Mouse (Mus musculus) small intestine, adult 2 months (tissue): ENCODE results near the gene Ankrd11. TPM values are rescaled to one million over a fixed set of nuclear protein-coding genes. Genes with fewer than 3 reads are reported as not detected.

Experiments used
- H3K27ac ChIP-seq: fragments of 200-500 bp; 2 replicates; pipeline ENCODE4 v1.5.1; 2012; ENCODE audit warnings: low read depth, low read length, control low read depth, inconsistent platforms; ENCODE audit not compliant: insufficient read depth
- H3K27me3 ChIP-seq: fragments of 200-500 bp; 2 replicates; pipeline ENCODE4 v1.6.1; 2012; ENCODE audit warnings: mild to moderate bottlenecking, moderate library complexity, low read length, inconsistent platforms; ENCODE audit not compliant: control insufficient read depth, insufficient read depth
- H3K36me3 ChIP-seq: fragments of 200-500 bp; 2 replicates; pipeline ENCODE4 v1.6.1; 2012; ENCODE audit warnings: mild to moderate bottlenecking, low read length, control low read depth, inconsistent platforms; ENCODE audit not compliant: control insufficient read depth, insufficient read depth
- H3K4me1 ChIP-seq: fragments of 200-500 bp; 2 replicates; pipeline ENCODE4 v1.6.1; 2012; ENCODE audit warnings: low read length, inconsistent platforms, mixed read lengths; ENCODE audit not compliant: control insufficient read depth, insufficient read depth, insufficient read length
- H3K4me3 ChIP-seq: fragments of 200-500 bp; 2 replicates; pipeline ENCODE4 v1.5.1; 2012; ENCODE audit warnings: low read depth, mild to moderate bottlenecking, control low read depth, inconsistent platforms, low read length, moderate library complexity
- CTCF ChIP-seq: fragments of 200-500 bp; IDR thresholded peaks from 2 replicates; pipeline ENCODE4 v1.5.1; 2012; ENCODE audit warnings: low read depth, mild to moderate bottlenecking, control low read depth, inconsistent platforms, low read length, moderate library complexity, mixed read lengths; ENCODE audit not compliant: insufficient replicate concordance, insufficient read length; ENCODE audit errors: extremely low read depth
- POLR2A ChIP-seq: fragments of 200-500 bp; IDR thresholded peaks from 2 replicates; pipeline ENCODE4 v1.6.1; 2012; ENCODE audit warnings: low read depth, mild to moderate bottlenecking, control low read depth, inconsistent platforms, low read length, moderate library complexity
- WGBS: fragments of 180-500 bp; shearing (Covaris S2); methylation state at CpG from one replicate; pipeline ENCODE4 v1.1.7; 2018; 5-methylcytosine and 5-hydroxymethylcytosine counted together
- polyA plus RNA-seq: library from polyadenylated mRNA; depleted of rRNA; stranded (reverse); fragments of >200 nt; gene quantifications from 2 replicates; pipeline ENCODE4 v1.2.3, GENCODE M21; 2012

The Ankrd11 gene
- polyA plus RNA-seq, 1 experiment = 79.9 TPM

DNA sequence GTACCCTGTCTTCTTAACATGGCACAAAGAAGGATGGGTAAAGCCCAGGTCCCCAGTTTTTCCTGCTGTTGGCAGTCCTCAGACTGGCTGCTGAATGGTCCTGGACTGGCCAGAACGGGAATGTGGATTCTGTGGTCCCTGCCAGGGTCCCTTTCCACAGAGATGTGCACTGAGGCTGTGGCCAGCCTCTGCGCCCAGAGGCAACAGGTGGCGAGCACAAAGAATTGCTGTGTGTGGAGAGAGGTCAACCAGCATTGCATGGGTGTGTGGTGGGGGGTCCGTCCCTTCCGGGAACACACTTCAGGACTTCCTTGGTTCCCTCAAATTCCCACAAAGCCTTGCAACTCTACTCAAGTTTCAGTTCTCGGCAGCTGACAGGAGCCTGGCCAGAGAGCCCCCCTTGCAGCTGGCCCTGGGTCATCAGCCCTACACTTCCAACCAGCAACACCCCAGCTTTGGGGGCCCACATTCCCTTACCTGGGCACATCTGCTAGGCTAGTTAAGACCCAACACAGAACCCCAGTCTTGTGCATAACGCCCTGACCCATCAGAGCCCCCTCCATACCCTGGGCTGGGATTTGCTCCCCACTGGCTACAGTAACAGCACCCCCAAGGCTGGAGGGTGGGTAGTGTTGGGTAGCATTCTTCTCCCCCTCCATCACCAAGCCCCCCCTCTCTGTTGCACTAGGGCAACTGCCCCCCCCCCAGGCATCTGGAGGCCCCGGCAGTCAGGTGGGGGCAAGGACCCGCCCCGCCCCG, 192.7 kb downstream of the Ankrd11 start:
- Histone ChIP-seq H3K4me1 (no peaks in the 10 kb centered on the region), H3K36me3 (no peaks in the 10 kb centered on the region), H3K27me3 (peaks cover 6% of the 10 kb centered on the region), H3K27ac (no peak overlapping the region), H3K4me3 (no peak overlapping the region)
- WGBS = 68% methylated on average over 11 of the region's 11 CpGs
- TF ChIP-seq CTCF (no peak), POLR2A (no peak)

GRCm38 (mm10) chr8:122847829-122848561, 194.1 kb downstream of the Ankrd11 start, which contains the start of gene Cdh15:
TSS of gene Cdh15 (plus strand) at chr8:122847966.
- H3K27ac ChIP-seq = no peak within 1 kb of the TSS
- WGBS = 14% methylated on average over 18 of the region's 18 CpGs
- no peaks in the 10 kb centered on the region for H3K36me3 ChIP-seq
- H3K4me3 ChIP-seq = no peak within 1 kb of the TSS
- no peaks in the 10 kb centered on the region for H3K4me1 ChIP-seq
- peaks cover 6% of the 10 kb centered on the region; the same call in 1 of the 2 replicates for H3K27me3 ChIP-seq
- TF ChIP-seq CTCF (no peak), POLR2A (no peak)

- WGBS = 56% methylated on average over 4 of the region's 4 CpGs
- Histone ChIP-seq H3K27me3 (peaks cover 10% of the 10 kb centered on the region), H3K4me1 (no peaks in the 10 kb centered on the region)
These were observed 196.4 kb downstream of the Ankrd11 start for GRCm38 (mm10) chr8:122845662-122846061.

DNA sequence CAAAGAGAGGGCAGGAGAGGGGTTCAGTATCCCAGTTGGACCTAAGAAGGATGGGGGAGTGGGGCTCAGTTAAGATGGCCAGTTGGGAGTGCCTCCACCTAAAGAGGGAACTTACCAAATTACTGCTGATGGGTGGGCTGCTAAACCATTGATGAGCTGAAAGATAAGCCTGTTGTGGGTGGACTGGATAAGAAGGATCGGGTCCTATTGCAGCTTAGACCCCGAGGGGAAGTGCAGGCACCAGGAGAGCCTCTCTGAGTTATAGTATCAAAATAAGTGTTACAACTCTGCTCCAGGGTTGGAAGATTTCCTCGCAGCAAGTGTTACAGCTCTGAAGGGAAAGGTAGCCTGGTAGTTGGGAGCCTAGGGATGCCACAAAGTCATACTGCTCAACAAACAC, 197.9 kb downstream of the Ankrd11 start:
- TF ChIP-seq POLR2A (no peak), CTCF (no peak)
- H3K36me3 ChIP-seq = no peaks in the 10 kb centered on the region
- H3K27me3 ChIP-seq = peaks cover 10% of the 10 kb centered on the region
- H3K4me3 ChIP-seq = no peak overlapping the region
- H3K27ac ChIP-seq = no peak overlapping the region
- WGBS = 67% methylated on average over 3 of the region's 3 CpGs
- H3K4me1 ChIP-seq = no peaks in the 10 kb centered on the region

More at GRCm38 (mm10) chr8:122845662-122846061, 196.4 kb downstream of the Ankrd11 start:
- Histone ChIP-seq H3K36me3 (no peaks in the 10 kb centered on the region), H3K27ac (no peak overlapping the region), H3K4me3 (no peak overlapping the region)
- TF ChIP-seq CTCF (no peak), POLR2A (no peak)

- TF ChIP-seq CTCF (no peak), POLR2A (no peak)
These were observed 205.4 kb downstream of the Ankrd11 start for GRCm38 (mm10) chr8:122836696-122837095.

GRCm38 (mm10) chr8:122836199-122836598, 205.9 kb downstream of the Ankrd11 start:
- Histone ChIP-seq H3K27me3 (no peaks in the 10 kb centered on the region), H3K4me1 (no peaks in the 10 kb centered on the region), H3K4me3 (no peak overlapping the region), H3K36me3 (no peaks in the 10 kb centered on the region), H3K27ac (no peak overlapping the region)
- no peak for TF ChIP-seq POLR2A
- TF ChIP-seq CTCF = no peak
- 79% methylated on average over 12 of the region's 12 CpGs for WGBS

More at GRCm38 (mm10) chr8:122836696-122837095, 205.4 kb downstream of the Ankrd11 start:
- H3K4me1 ChIP-seq = no peaks in the 10 kb centered on the region
- WGBS = 66% methylated on average over 13 of the region's 13 CpGs
- no peak overlapping the region for H3K27ac ChIP-seq
- no peak overlapping the region for H3K4me3 ChIP-seq
- no peaks in the 10 kb centered on the region for H3K27me3 ChIP-seq
- H3K36me3 ChIP-seq = no peaks in the 10 kb centered on the region

DNA sequence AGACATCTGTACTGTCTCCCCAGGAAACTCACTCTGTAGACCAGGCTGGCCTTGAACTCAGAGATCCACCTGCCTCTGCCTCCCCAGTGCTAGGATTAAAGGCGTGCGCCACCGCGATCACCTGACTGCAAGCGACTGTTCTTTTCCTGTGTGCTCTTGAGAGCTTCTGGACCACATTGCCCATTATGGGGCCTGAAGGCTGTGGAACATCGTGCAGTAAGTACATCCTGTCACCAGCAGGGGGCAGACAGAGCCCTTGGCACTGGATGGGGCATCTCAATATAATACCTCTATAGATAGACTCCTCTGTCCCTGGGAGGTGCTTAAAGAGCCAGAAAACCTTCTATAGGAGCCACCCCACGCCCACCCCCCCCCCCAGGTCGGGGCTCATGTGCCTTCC, 207.1 kb downstream of the Ankrd11 start:
- H3K36me3 ChIP-seq = no peaks in the 10 kb centered on the region
- no peak for TF ChIP-seq POLR2A
- TF ChIP-seq CTCF = peak; percentile 71; the same call in 1 of the 2 replicates
- no peaks in the 10 kb centered on the region for H3K27me3 ChIP-seq
- no peaks in the 10 kb centered on the region for H3K4me1 ChIP-seq
- WGBS = 27% methylated on average over 8 of the region's 8 CpGs
- no peak overlapping the region for H3K4me3 ChIP-seq
- H3K27ac ChIP-seq = no peak overlapping the region
